Comparison of ENCODE assay signal across 9 mouse cellular contexts in genomic region chr11:117344339-117345021, GRCm38 (mm10).
A peak's percentile ranks its signal among the peaks of the same experiment; 100 is the strongest.
DNase-seq lines count a peak whose midpoint lies in the region; ATAC-seq lines count a peak whose summit lies in the region.
"Had no signal": no experiment of that assay in that cellular context is flagged by ENCODE, and none has a peak within 500 bp of the region (broad histone marks: within the 10 kb centered on the region; RNA-seq: fewer than 3 reads in every experiment).

No protein-coding gene starts in this region.

- no peaks in the 10 kb centered on the region for H3K9me3 ChIP-seq in kidney, embryonic 16.5 days (ENCODE audit: low read length)
- H3K9me3 ChIP-seq in forebrain, embryonic 15.5 days: no peaks in the 10 kb centered on the region
- H3K9me3 ChIP-seq in liver, embryonic 11.5 days (ENCODE audit: control insufficient read depth, low read length): no peaks in the 10 kb centered on the region
- H3K9me3 ChIP-seq in stomach, embryonic 14.5 days (ENCODE audit: control insufficient read depth, low read depth, low read length): no peaks in the 10 kb centered on the region

- H3K9ac ChIP-seq in kidney, embryonic 16.5 days (replicated peaks; ENCODE audit: low read length): peak overlapping the region; percentile 14; the same call in 1 of the 2 replicates
- H3K9ac ChIP-seq in forebrain, embryonic 15.5 days (replicated peaks): 0 out of 2 replicates have a peak overlapping the region, but pooled peaks have one; percentile 12
- H3K9ac ChIP-seq in liver, embryonic 11.5 days (ENCODE audit: low read depth, low read length): no peak overlapping the region
- H3K9ac ChIP-seq in stomach, embryonic 14.5 days (replicated peaks; ENCODE audit: low read depth, low read length): no peak overlapping the region

- ATAC-seq in kidney, embryonic 16.5 days (ENCODE audit: low FRiP score, low TSS enrichment): no peak
- no peak for ATAC-seq in forebrain, embryonic 15.5 days (replicated peaks)
- ATAC-seq in liver, embryonic 11.5 days (replicated peaks; ENCODE audit: low FRiP score): no peak
- ATAC-seq in stomach, embryonic 14.5 days (ENCODE audit: insufficient number of reproducible peaks, insufficient read depth, low FRiP score, low read depth): no peak

- H3K4me1 ChIP-seq in kidney, embryonic 16.5 days (ENCODE audit: insufficient read depth, low read length): peaks cover 66% of the 10 kb centered on the region
- H3K4me1 ChIP-seq in forebrain, embryonic 15.5 days: peaks cover 98% of the 10 kb centered on the region
- peaks cover 71% of the 10 kb centered on the region for H3K4me1 ChIP-seq in liver, embryonic 11.5 days (replicated peaks; ENCODE audit: control insufficient read depth, insufficient read depth, low read length)
- peaks cover 71% of the 10 kb centered on the region for H3K4me1 ChIP-seq in stomach, embryonic 14.5 days (ENCODE audit: control insufficient read depth, insufficient read depth, low read length)

- H3K36me3 ChIP-seq in kidney, embryonic 16.5 days (ENCODE audit: insufficient read depth, low read length): no peaks in the 10 kb centered on the region
- no peaks in the 10 kb centered on the region for H3K36me3 ChIP-seq in forebrain, embryonic 15.5 days
- peaks cover 4% of the 10 kb centered on the region; the same call in 1 of the 2 replicates for H3K36me3 ChIP-seq in liver, embryonic 11.5 days (ENCODE audit: control insufficient read depth, insufficient read depth, low read length)
- H3K36me3 ChIP-seq in stomach, embryonic 14.5 days (ENCODE audit: control insufficient read depth, insufficient read depth, low read length): no peaks in the 10 kb centered on the region; the same call in 1 of the 2 replicates

- no peaks in the 10 kb centered on the region for H3K27me3 ChIP-seq in kidney, embryonic 16.5 days (ENCODE audit: insufficient read depth, low read length)
- H3K27me3 ChIP-seq in forebrain, embryonic 15.5 days: no peaks in the 10 kb centered on the region
- H3K27me3 ChIP-seq in liver, embryonic 11.5 days (replicated peaks; ENCODE audit: control insufficient read depth, insufficient read depth, low read length): no peaks in the 10 kb centered on the region
- no peaks in the 10 kb centered on the region for H3K27me3 ChIP-seq in stomach, embryonic 14.5 days (ENCODE audit: control insufficient read depth, insufficient read depth, low read length)
- H3K27me3 ChIP-seq: CH12.LX had no signal

- WGBS in kidney, embryonic 16.5 days: 33% methylated on average over 11 of the region's 11 CpGs
- WGBS in forebrain, embryonic 15.5 days: 37% methylated on average over 11 of the region's 11 CpGs
- WGBS in liver, embryonic 11.5 days: 40% methylated on average over 11 of the region's 11 CpGs
- 35% methylated on average over 11 of the region's 11 CpGs for WGBS in stomach, embryonic 14.5 days

- no peak overlapping the region for H3K4me3 ChIP-seq in kidney, embryonic 16.5 days (ENCODE audit: low read length)
- no peak overlapping the region for H3K4me3 ChIP-seq in forebrain, embryonic 15.5 days
- H3K4me3 ChIP-seq in liver, embryonic 11.5 days (ENCODE audit: low read depth, low read length): no peak overlapping the region
- no peak overlapping the region for H3K4me3 ChIP-seq in stomach, embryonic 14.5 days (ENCODE audit: low read depth, low read length)

- H3K4me2 ChIP-seq in kidney, embryonic 16.5 days (replicated peaks; ENCODE audit: low read depth, low read length): no peak overlapping the region
- H3K4me2 ChIP-seq in forebrain, embryonic 15.5 days (replicated peaks): 0 out of 2 replicates have a peak overlapping the region, but pooled peaks have one; percentile 0
- H3K4me2 ChIP-seq in liver, embryonic 11.5 days: no peak overlapping the region; the same call in 1 of the 2 replicates
- H3K4me2 ChIP-seq in stomach, embryonic 14.5 days (replicated peaks; ENCODE audit: low read depth, low read length): peak overlapping the region; percentile 25

- peak overlapping the region; percentile 59 for H3K27ac ChIP-seq in kidney, embryonic 16.5 days (ENCODE audit: low read length)
- H3K27ac ChIP-seq in forebrain, embryonic 15.5 days (replicated peaks): peak overlapping the region; percentile 82
- peak overlapping the region; percentile 42; the same call in 1 of the 2 replicates for H3K27ac ChIP-seq in liver, embryonic 11.5 days (ENCODE audit: low read depth, low read length)
- H3K27ac ChIP-seq in stomach, embryonic 14.5 days (ENCODE audit: low read length): peak overlapping the region; percentile 77

- no peak for DNase-seq in kidney, postnatal 25 days
- no peak for DNase-seq in liver, embryonic 11.5 days (ENCODE audit: low spot score)
- no peak for DNase-seq in spleen, postnatal 14 days (ENCODE audit: low spot score in 2 of 2)
- DNase-seq in adrenal gland, postnatal 10 days: no peak
- no peak for DNase-seq in gastrocnemius, postnatal 14 days

- intact Hi-C loops in gastrocnemius, postnatal 14 days (cut with DNase I; ENCODE audit: low total_unique reads): no loop called here

Comparison
In these comparisons a context has a peak if more than half of its experiments do, and no peak if none do; other contexts are left out.
1. H3K4me2 ChIP-seq: peak in forebrain, embryonic 15.5 days (single experiment) and stomach, embryonic 14.5 days (single experiment); none in kidney, embryonic 16.5 days (single experiment) and liver, embryonic 11.5 days (single experiment).
2. H3K9ac ChIP-seq: peak in kidney, embryonic 16.5 days (single experiment) and forebrain, embryonic 15.5 days (single experiment); none in liver, embryonic 11.5 days (single experiment) and stomach, embryonic 14.5 days (single experiment).
3. Peak in every context shown above with its lines, with median percentiles within 50 percentile points of each other: H3K27ac ChIP-seq.